Mouse (Mus musculus): ENCODE measurements around the gene Mrpl47.
A peak's percentile ranks its signal among the peaks of the same experiment; 100 is the strongest.
"Not testable (repeated sequence)": the region's sequence is repeated elsewhere in the genome, so short reads cannot be mapped to it uniquely, and the experiment has no call there.

Gene Mrpl47

GRCm38 (mm10) chr3:32708052-32708367 lies 29.4 kb downstream of the Mrpl47 start:
- ATAC-seq (ENCODE audit: low TSS enrichment): no peak

GRCm38 (mm10) chr3:32705647-32706348 lies 31.6 kb downstream of the Mrpl47 start, which contains the start of gene Actl6a:
TSS of gene Actl6a (plus strand) at chr3:32706298.
- not testable (repeated sequence) for ATAC-seq (ENCODE audit: low TSS enrichment)

- ATAC-seq (ENCODE audit: low TSS enrichment): not testable (repeated sequence)
Measured at GRCm38 (mm10) chr3:32704632-32705031, 32.8 kb downstream of the Mrpl47 start.

- not testable (repeated sequence) for ATAC-seq (ENCODE audit: low TSS enrichment)
Measured at GRCm38 (mm10) chr3:32704021-32704420, 33.4 kb downstream of the Mrpl47 start.

GRCm38 (mm10) chr3:32698228-32698863 lies 39.1 kb downstream of the Mrpl47 start:
- peak; percentile 99 for ATAC-seq (ENCODE audit: low TSS enrichment)

- no peak for ATAC-seq (ENCODE audit: low TSS enrichment)
Measured at GRCm38 (mm10) chr3:32695583-32695980, 41.8 kb downstream of the Mrpl47 start.

- ATAC-seq (ENCODE audit: low TSS enrichment): no peak
Measured at GRCm38 (mm10) chr3:32694737-32695582, 42.4 kb downstream of the Mrpl47 start.

- no peak for ATAC-seq (ENCODE audit: low TSS enrichment)
Measured at GRCm38 (mm10) chr3:32694211-32694610, 43.2 kb downstream of the Mrpl47 start.

- no peak for ATAC-seq (ENCODE audit: low TSS enrichment)
Measured at GRCm38 (mm10) chr3:32691841-32692240, 45.6 kb downstream of the Mrpl47 start.

- ATAC-seq (ENCODE audit: low TSS enrichment): no peak
Measured at GRCm38 (mm10) chr3:32690901-32691300, 46.5 kb downstream of the Mrpl47 start.

- ATAC-seq (ENCODE audit: low TSS enrichment): no peak
Measured at GRCm38 (mm10) chr3:32690008-32690407, 47.4 kb downstream of the Mrpl47 start.

- ATAC-seq (ENCODE audit: low TSS enrichment): no peak
Measured at GRCm38 (mm10) chr3:32689567-32689999, 47.8 kb downstream of the Mrpl47 start.

- ATAC-seq (ENCODE audit: low TSS enrichment): no peak
Measured at GRCm38 (mm10) chr3:32687156-32687555, 50.2 kb downstream of the Mrpl47 start.

GRCm38 (mm10) chr3:32686537-32686936 lies 50.9 kb downstream of the Mrpl47 start:
- no peak for ATAC-seq (ENCODE audit: low TSS enrichment)

GRCm38 (mm10) chr3:32684631-32685030 lies 52.8 kb downstream of the Mrpl47 start:
- no peak for ATAC-seq (ENCODE audit: low TSS enrichment)

- ATAC-seq (ENCODE audit: low TSS enrichment): no peak
Measured at GRCm38 (mm10) chr3:32682910-32683531, 54.4 kb downstream of the Mrpl47 start.

- no peak for ATAC-seq (ENCODE audit: low TSS enrichment)
Measured at GRCm38 (mm10) chr3:32676393-32676792, 61.0 kb downstream of the Mrpl47 start.
